Mouse (Mus musculus) c-Kit-positive CD71-positive TER-119-positive erythroid progenitor cells, embryonic 14.5 days (primary cell): ENCODE data around the gene Emilin3.

ENCODE experiments used
- DNase-seq: peaks from one replicate; pipeline ENCODE4 v3.0.0-alpha.2; 2013; ENCODE audit warnings: low spot score

Emilin3 gene

GRCm38 (mm10) chr2:160872890-160873382 lies 39.2 kb downstream of the Emilin3 start, which contains the start of gene Zhx3:
Gene Zhx3, minus strand, starts transcription at chr2:160872998.
- DNase-seq: peak; percentile 73

- DNase-seq: peak; percentile 50
Measured at GRCm38 (mm10) chr2:160872395-160872794, 39.7 kb downstream of the Emilin3 start.

GRCm38 (mm10) chr2:160871310-160871709 lies 40.8 kb downstream of the Emilin3 start:
- DNase-seq: no peak

DNA sequence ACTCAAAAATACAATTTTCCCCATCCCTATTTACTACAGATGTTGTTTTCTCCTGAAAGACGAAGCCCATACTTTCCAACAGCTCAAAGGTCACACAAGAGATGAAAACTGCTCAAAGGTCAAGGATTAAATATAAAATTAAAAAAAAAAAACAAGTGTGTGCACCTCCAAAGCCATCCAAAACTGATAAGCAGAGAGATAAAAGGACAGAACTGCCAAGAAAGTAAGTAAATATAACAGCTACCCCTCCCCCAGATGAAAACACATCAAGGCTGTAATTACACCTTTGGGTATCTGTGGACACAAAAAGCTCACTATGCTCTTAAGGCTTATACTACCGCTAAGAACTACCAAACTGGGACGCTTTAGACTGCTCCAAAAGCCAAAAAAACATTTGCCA lies 42.7 kb downstream of the Emilin3 start:
- DNase-seq: no peak

- DNase-seq: no peak
Measured at GRCm38 (mm10) chr2:160865266-160865665, 46.9 kb downstream of the Emilin3 start.

- no peak for DNase-seq
Measured at GRCm38 (mm10) chr2:160864112-160864511, 48.0 kb downstream of the Emilin3 start.

DNA sequence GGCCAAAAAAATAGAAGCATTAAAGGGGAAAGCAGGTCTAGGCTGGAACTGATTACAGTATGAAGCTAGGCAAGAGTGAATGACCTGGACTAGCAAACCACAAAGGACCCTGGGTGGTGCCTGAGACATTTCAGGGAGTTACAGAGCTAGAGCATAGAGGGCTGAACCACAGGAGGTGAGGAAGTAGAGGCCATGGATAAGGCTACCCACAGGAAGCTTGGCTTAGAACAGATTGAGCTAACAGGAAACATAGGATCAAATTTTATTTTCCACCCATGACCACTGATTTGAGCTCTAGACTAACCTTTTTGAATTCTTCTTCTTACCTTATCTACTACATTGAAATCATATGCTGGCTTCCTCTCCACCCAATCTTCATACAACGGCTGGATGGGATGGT lies 51.8 kb downstream of the Emilin3 start:
- DNase-seq: no peak
